Mouse (Mus musculus) cerebellum, adult 8-10 months (tissue): ENCODE data around the gene Dock1.

ENCODE experiments used
- DNase-seq: peaks from one replicate; pipeline ENCODE4 v3.0.0; 2022

Dock1 gene

GRCm38 (mm10) chr7:134757605-134758004 is 87.2 kb downstream of the Dock1 start:
- DNase-seq = no peak

GRCm38 (mm10) chr7:134761799-134762198 is 91.3 kb downstream of the Dock1 start:
- DNase-seq = no peak

GRCm38 (mm10) chr7:134765130-134765529 is 94.7 kb downstream of the Dock1 start:
- DNase-seq = no peak

- no peak for DNase-seq
These were observed 100.9 kb downstream of the Dock1 start for GRCm38 (mm10) chr7:134771314-134771713.

GRCm38 (mm10) chr7:134772363-134772762 is 101.9 kb downstream of the Dock1 start:
- DNase-seq = no peak

GRCm38 (mm10) chr7:134772867-134773590 is 102.6 kb downstream of the Dock1 start:
- DNase-seq = no peak

- no peak for DNase-seq
These were observed 103.4 kb downstream of the Dock1 start for GRCm38 (mm10) chr7:134773761-134774415.

GRCm38 (mm10) chr7:134774468-134775162 is 104.2 kb downstream of the Dock1 start:
- no peak for DNase-seq

- no peak for DNase-seq
These were observed 105.2 kb downstream of the Dock1 start for GRCm38 (mm10) chr7:134775671-134776070.

GRCm38 (mm10) chr7:134776306-134776705 is 105.9 kb downstream of the Dock1 start:
- no peak for DNase-seq

- DNase-seq = no peak
These were observed 109.3 kb downstream of the Dock1 start for GRCm38 (mm10) chr7:134779761-134780160.

GRCm38 (mm10) chr7:134787110-134787509 is 116.7 kb downstream of the Dock1 start:
- no peak for DNase-seq

GRCm38 (mm10) chr7:134794889-134795288 is 124.4 kb downstream of the Dock1 start:
- no peak for DNase-seq

- DNase-seq = no peak
These were observed 129.6 kb downstream of the Dock1 start for GRCm38 (mm10) chr7:134800079-134800478.

- no peak for DNase-seq
These were observed 134.0 kb downstream of the Dock1 start for GRCm38 (mm10) chr7:134804422-134804821.

GRCm38 (mm10) chr7:134806799-134807198 is 136.3 kb downstream of the Dock1 start:
- DNase-seq = no peak

- DNase-seq = no peak
These were observed 138.0 kb downstream of the Dock1 start for GRCm38 (mm10) chr7:134808406-134808805.

- no peak for DNase-seq
These were observed 139.0 kb downstream of the Dock1 start for GRCm38 (mm10) chr7:134809241-134809975.

GRCm38 (mm10) chr7:134818471-134818870 is 148.0 kb downstream of the Dock1 start:
- DNase-seq = no peak

GRCm38 (mm10) chr7:134821264-134821663 is 150.8 kb downstream of the Dock1 start:
- DNase-seq = no peak

- DNase-seq = no peak
These were observed 151.6 kb downstream of the Dock1 start for GRCm38 (mm10) chr7:134822006-134822405.

GRCm38 (mm10) chr7:134823891-134824290 is 153.4 kb downstream of the Dock1 start:
- no peak for DNase-seq

GRCm38 (mm10) chr7:134840066-134840465 is 169.6 kb downstream of the Dock1 start:
- DNase-seq = no peak
